Mouse (Mus musculus) kidney, postnatal 0 days (tissue): Measurements from ENCODE around the gene Dnah3. TPM values are rescaled to one million over a fixed set of nuclear protein-coding genes. Genes with fewer than 3 reads are reported as not detected.

Experiments used
- ATAC-seq: fragments of 200-750 bp; cut with Nextera tagmentation; replicated peaks from 2 replicates; pipeline ENCODE4 v1.8.0; 2017; ENCODE audit warnings: low read depth, moderate number of reproducible peaks, moderate TSS enrichment, moderate library complexity; ENCODE audit not compliant: low FRiP score
- DNase-seq: peaks from one replicate; pipeline ENCODE4 v3.0.0-alpha.2; 2016; ENCODE audit warnings: low spot score
- H3K27ac ChIP-seq: fragments of 300-500 bp; sonication (generic); 2 replicates; pipeline ENCODE4 v1.5.1; 2014; ENCODE audit warnings: mild to moderate bottlenecking
- H3K27me3 ChIP-seq: fragments of 300-500 bp; sonication (generic); 2 replicates; pipeline ENCODE4 v1.6.1; 2014; ENCODE audit warnings: low read length, mixed read lengths; ENCODE audit not compliant: insufficient read depth
- H3K36me3 ChIP-seq: fragments of 300-500 bp; sonication (generic); 2 replicates; pipeline ENCODE4 v1.6.1; 2014; ENCODE audit warnings: low read length, mixed read lengths; ENCODE audit not compliant: insufficient read depth
- H3K4me1 ChIP-seq: fragments of 300-500 bp; sonication (generic); replicated peaks from 2 replicates; pipeline ENCODE4 v1.6.1; 2014; ENCODE audit warnings: antibody characterized with exemption, low read length, mixed read lengths; ENCODE audit not compliant: insufficient read depth
- H3K4me2 ChIP-seq: fragments of 300-500 bp; sonication (generic); 2 replicates; pipeline ENCODE4 v1.6.1; 2014; ENCODE audit warnings: mild to moderate bottlenecking, low read length, moderate library complexity, mixed read lengths
- H3K4me3 ChIP-seq: fragments of 300-500 bp; sonication (generic); replicated peaks from 2 replicates; pipeline ENCODE4 v1.5.1; 2014; ENCODE audit warnings: low read depth, low read length
- H3K9ac ChIP-seq: fragments of 300-500 bp; sonication (generic); 2 replicates; pipeline ENCODE4 v1.6.1; 2014; ENCODE audit warnings: low read depth, low read length
- H3K9me3 ChIP-seq: fragments of 300-500 bp; sonication (generic); replicated peaks from 2 replicates; pipeline ENCODE4 v1.6.1; 2016; ENCODE audit warnings: low read length, inconsistent platforms, mixed read lengths
- CTCF ChIP-seq: IDR thresholded peaks from 2 replicates; pipeline ENCODE4 v1.5.1; 2016; ENCODE audit warnings: antibody characterized with exemption, low read depth, mild to moderate bottlenecking, moderate library complexity
- WGBS: fragments of 180-500 bp; shearing (Covaris S2); extraction: QIAGEN DNeasy Blood & Tissue Kit; methylation state at CpG from one replicate; pipeline ENCODE4 v1.1.7; 2014; 5-methylcytosine and 5-hydroxymethylcytosine counted together
- polyA plus RNA-seq: library from polyadenylated mRNA; unstranded; fragments of >200 nt; fragmentation: Nextera tagmentation; extraction: Ambion mirVana; gene quantifications from 2 replicates; pipeline ENCODE4 v1.2.1, GENCODE M21; 2015

Dnah3 gene
- polyA plus RNA-seq, 1 experiment from 2014 or later = 0.01 TPM

DNA sequence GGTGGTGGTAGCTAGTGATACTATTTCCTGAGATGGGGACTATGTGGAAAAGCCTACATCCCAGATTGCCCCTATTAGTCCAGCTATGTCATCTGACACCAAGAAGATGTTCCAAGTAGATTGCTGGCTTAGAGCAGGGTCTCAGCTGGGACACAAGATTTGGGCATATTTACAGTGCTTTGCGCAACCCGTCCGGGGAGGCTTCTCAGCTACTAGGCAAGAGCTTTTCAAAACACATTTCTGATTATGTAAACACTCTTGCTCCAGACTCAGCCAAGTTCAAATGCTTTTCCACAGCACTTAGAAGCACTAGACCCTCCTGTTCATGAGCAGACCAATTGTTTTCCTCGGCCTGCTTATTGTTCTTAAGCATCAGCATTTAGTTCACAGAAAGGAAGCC, 28.7 kb upstream of the Dnah3 start:
- 76% methylated on average over 4 of the region's 4 CpGs for WGBS

DNA sequence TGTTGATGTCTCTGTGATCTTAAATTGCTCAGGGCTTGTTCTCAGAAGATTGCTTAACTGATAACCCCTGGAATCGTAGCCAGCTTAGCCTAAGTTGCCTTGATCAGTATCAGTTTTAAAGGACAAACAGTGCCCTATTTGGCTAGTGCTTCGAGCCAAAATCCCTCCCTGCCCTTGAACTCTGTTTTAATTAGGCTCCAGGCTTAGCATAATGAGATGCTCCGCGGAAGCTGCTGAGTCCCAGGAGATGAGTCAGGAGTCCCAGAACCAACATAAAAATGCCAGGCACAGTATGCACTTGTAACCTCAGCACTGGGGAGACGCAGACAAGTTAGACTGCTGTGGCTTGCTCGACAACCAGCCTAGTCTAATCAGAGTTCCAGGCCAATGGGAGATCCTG, 22.4 kb upstream of the Dnah3 start:
- ATAC-seq (no peak), DNase-seq (no peak)
- H3K4me3 ChIP-seq = no peak overlapping the region
- TF ChIP-seq CTCF = no peak
- H3K4me1 ChIP-seq = no peaks in the 10 kb centered on the region
- H3K36me3 ChIP-seq = no peaks in the 10 kb centered on the region; the same call in 1 of the 2 replicates
- 32% methylated on average over 6 of the region's 6 CpGs for WGBS
- no peak overlapping the region for H3K4me2 ChIP-seq
- H3K27ac ChIP-seq = no peak overlapping the region
- no peaks in the 10 kb centered on the region for H3K27me3 ChIP-seq
- no peaks in the 10 kb centered on the region for H3K9me3 ChIP-seq
- H3K9ac ChIP-seq = no peak overlapping the region

More for the DNA sequence above, 28.7 kb upstream of the Dnah3 start:
- Histone ChIP-seq H3K36me3 (no peaks in the 10 kb centered on the region; the same call in 1 of the 2 replicates), H3K4me1 (peaks cover 5% of the 10 kb centered on the region; the same call in 1 of the 2 replicates), H3K9ac (no peak overlapping the region), H3K4me3 (no peak overlapping the region), H3K9me3 (no peaks in the 10 kb centered on the region), H3K27ac (no peak overlapping the region), H3K27me3 (no peaks in the 10 kb centered on the region), H3K4me2 (no peak overlapping the region)
- ATAC-seq = no peak
- no peak for DNase-seq
- TF ChIP-seq CTCF = no peak

GRCm38 (mm10) chr7:120116976-120117375, 21.9 kb upstream of the Dnah3 start:
- no peak for ATAC-seq
- no peak overlapping the region for H3K4me2 ChIP-seq
- no peaks in the 10 kb centered on the region for H3K4me1 ChIP-seq
- TF ChIP-seq CTCF = no peak
- no peak overlapping the region for H3K27ac ChIP-seq
- no peaks in the 10 kb centered on the region; the same call in 1 of the 2 replicates for H3K36me3 ChIP-seq
- no peaks in the 10 kb centered on the region for H3K27me3 ChIP-seq
- no peak overlapping the region for H3K4me3 ChIP-seq
- no peak overlapping the region for H3K9ac ChIP-seq
- DNase-seq = no peak
- WGBS = 82% methylated on average over 5 of the region's 5 CpGs
- no peaks in the 10 kb centered on the region for H3K9me3 ChIP-seq

GRCm38 (mm10) chr7:120109676-120110075, 14.6 kb upstream of the Dnah3 start:
- TF ChIP-seq CTCF = no peak
- no peaks in the 10 kb centered on the region for H3K4me1 ChIP-seq
- H3K9me3 ChIP-seq = no peaks in the 10 kb centered on the region
- H3K4me2 ChIP-seq = no peak overlapping the region
- no peaks in the 10 kb centered on the region for H3K27me3 ChIP-seq
- no peak overlapping the region for H3K27ac ChIP-seq
- H3K4me3 ChIP-seq = no peak overlapping the region
- no peak overlapping the region for H3K9ac ChIP-seq
- no peak for DNase-seq
- WGBS = 85% methylated on average over 5 of the region's 5 CpGs
- no peaks in the 10 kb centered on the region for H3K36me3 ChIP-seq
- no peak for ATAC-seq

DNA sequence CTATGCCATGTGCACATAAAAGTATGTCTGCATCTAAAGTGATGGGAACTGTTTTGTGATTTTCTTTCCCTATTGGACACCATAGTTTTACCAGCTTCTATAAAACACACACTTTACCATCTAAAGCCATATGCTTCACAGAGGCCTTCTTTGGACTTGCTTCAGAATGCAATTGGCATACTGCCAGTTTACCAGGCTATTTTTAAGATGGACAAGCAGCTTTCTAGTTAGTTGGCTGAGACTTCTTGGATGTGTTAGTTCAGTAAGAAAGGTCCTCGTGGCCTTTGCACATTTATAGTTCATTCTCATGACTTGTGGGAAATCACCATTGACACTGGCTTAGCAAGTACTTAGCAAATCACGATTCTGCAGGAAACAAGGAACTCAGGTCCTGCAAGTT, 11.3 kb upstream of the Dnah3 start:
- Histone ChIP-seq H3K27ac (no peak overlapping the region), H3K4me2 (no peak overlapping the region), H3K27me3 (no peaks in the 10 kb centered on the region), H3K9me3 (no peaks in the 10 kb centered on the region), H3K36me3 (no peaks in the 10 kb centered on the region), H3K4me1 (peaks cover 4% of the 10 kb centered on the region; the same call in 1 of the 2 replicates), H3K4me3 (no peak overlapping the region), H3K9ac (no peak overlapping the region)
- DNase-seq (no peak), ATAC-seq (no peak)
- no peak for TF ChIP-seq CTCF
- WGBS = 45% methylated on average over 2 of the region's 2 CpGs

GRCm38 (mm10) chr7:120104975-120105374, 9.9 kb upstream of the Dnah3 start:
- DNase-seq = peak; percentile 19
- Histone ChIP-seq H3K9me3 (no peaks in the 10 kb centered on the region), H3K27me3 (no peaks in the 10 kb centered on the region), H3K27ac (no peak overlapping the region), H3K4me2 (no peak overlapping the region), H3K9ac (no peak overlapping the region), H3K4me3 (no peak overlapping the region), H3K4me1 (peaks cover 4% of the 10 kb centered on the region; the same call in 1 of the 2 replicates), H3K36me3 (no peaks in the 10 kb centered on the region)
- peak; percentile 61 for TF ChIP-seq CTCF
- no peak for ATAC-seq
- 65% methylated on average over 3 of the region's 3 CpGs for WGBS

GRCm38 (mm10) chr7:120103019-120103567, 8.0 kb upstream of the Dnah3 start:
- ATAC-seq (no peak), DNase-seq (peak; percentile 31)
- WGBS = 5% methylated on average over 25 of the region's 25 CpGs
- Histone ChIP-seq H3K4me2 (peak overlapping the region; percentile 83), H3K4me3 (peak overlapping the region; percentile 85), H3K4me1 (peaks cover 4% of the 10 kb centered on the region; the same call in 1 of the 2 replicates), H3K27ac (no peak overlapping the region), H3K27me3 (no peaks in the 10 kb centered on the region), H3K36me3 (no peaks in the 10 kb centered on the region), H3K9me3 (no peaks in the 10 kb centered on the region), H3K9ac (peak overlapping the region; percentile 73)
- no peak for TF ChIP-seq CTCF
